Mouse (Mus musculus) intestine, embryonic 16.5 days (tissue): ENCODE data around the gene Pus10. TPM values are rescaled to one million over a fixed set of nuclear protein-coding genes. Genes with fewer than 3 reads are reported as not detected.

Experiments used
- ATAC-seq: fragments of 200-750 bp; cut with Nextera tagmentation; 2 replicates; pipeline ENCODE4 v1.8.0; 2017; ENCODE audit warnings: moderate TSS enrichment, moderate library complexity
- H3K27ac ChIP-seq: fragments of 300-500 bp; sonication (generic); 2 replicates; pipeline ENCODE4 v1.5.1; 2014; ENCODE audit warnings: mild to moderate bottlenecking, low read length
- H3K27me3 ChIP-seq: fragments of 300-500 bp; sonication (generic); replicated peaks from 2 replicates; pipeline ENCODE4 v1.6.1; 2014; ENCODE audit warnings: low read length, control low read depth, mixed read lengths; ENCODE audit not compliant: control insufficient read depth, insufficient read depth
- H3K36me3 ChIP-seq: fragments of 300-500 bp; sonication (generic); 2 replicates; pipeline ENCODE4 v1.6.1; 2014; ENCODE audit warnings: low read length, control low read depth; ENCODE audit not compliant: control insufficient read depth, insufficient read depth
- H3K4me1 ChIP-seq: fragments of 300-500 bp; sonication (generic); 2 replicates; pipeline ENCODE4 v1.6.1; 2014; ENCODE audit warnings: low read length, control low read depth, mixed read lengths; ENCODE audit not compliant: control insufficient read depth, insufficient read depth
- H3K4me2 ChIP-seq: fragments of 300-500 bp; sonication (generic); 2 replicates; pipeline ENCODE4 v1.6.1; 2014; ENCODE audit warnings: low read depth, low read length, control low read depth
- H3K4me3 ChIP-seq: fragments of 300-500 bp; sonication (generic); 2 replicates; pipeline ENCODE4 v1.5.1; 2014; ENCODE audit warnings: mild to moderate bottlenecking, low read length
- H3K9ac ChIP-seq: fragments of 300-500 bp; sonication (generic); 2 replicates; pipeline ENCODE4 v1.6.1; 2014; ENCODE audit warnings: low read depth, low read length
- H3K9me3 ChIP-seq: fragments of 300-500 bp; sonication (generic); 2 replicates; pipeline ENCODE4 v1.6.1; 2016; ENCODE audit warnings: low read length, control low read depth; ENCODE audit not compliant: control insufficient read depth
- WGBS: fragments of 180-500 bp; shearing (Covaris S2); extraction: QIAGEN DNeasy Blood & Tissue Kit; methylation state at CpG from one replicate; pipeline ENCODE4 v1.1.7; 2014; 5-methylcytosine and 5-hydroxymethylcytosine counted together
- polyA plus RNA-seq: library from polyadenylated mRNA; unstranded; fragments of >200 nt; fragmentation: Nextera tagmentation; extraction: Ambion mirVana; gene quantifications from 2 replicates; pipeline ENCODE4 v1.2.1, GENCODE M21; 2015

Gene Pus10
- 20.5 and 20.9 TPM in 2 replicates for polyA plus RNA-seq

DNA sequence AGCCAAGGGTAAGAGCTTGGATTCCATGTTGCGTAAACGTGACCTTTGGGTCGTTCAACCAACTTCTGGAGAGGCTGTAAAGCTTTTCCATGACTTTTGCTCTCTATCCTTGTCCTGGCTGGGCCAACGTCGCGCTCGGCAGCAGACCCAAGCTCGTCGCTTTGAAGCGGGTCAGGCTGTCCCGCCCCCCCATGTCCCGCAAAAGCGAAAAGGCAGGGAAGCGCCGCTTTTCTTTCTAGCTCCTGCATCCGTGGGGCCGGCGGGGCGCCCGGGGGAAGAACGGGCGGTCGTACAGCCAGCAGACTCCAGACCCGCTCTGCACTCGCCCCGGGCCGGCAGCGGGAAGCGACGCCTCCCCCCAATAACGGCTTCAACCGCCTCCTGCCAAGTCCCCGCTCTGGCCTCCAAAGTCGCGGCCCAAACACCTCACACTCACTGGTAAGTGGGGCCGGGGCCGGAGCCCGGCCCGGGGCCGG lies at the start of gene Pus10:
Gene Pus10 (plus strand): TSS at position 364 of the 476 bp plus-strand sequence.
- WGBS: under 1% methylated on average over 33 of the region's 40 CpGs
- peak; percentile 73 for ATAC-seq
- H3K4me1 ChIP-seq: peaks cover 5% of the 10 kb centered on the region; the same call in 1 of the 2 replicates
- peak within 1 kb of the TSS; percentile 99 for H3K27ac ChIP-seq
- H3K27me3 ChIP-seq: no peaks in the 10 kb centered on the region
- H3K9me3 ChIP-seq: no peaks in the 10 kb centered on the region
- peak within 1 kb of the TSS; percentile 79 for H3K4me3 ChIP-seq
- H3K9ac ChIP-seq: peak within 1 kb of the TSS; percentile 90
- H3K4me2 ChIP-seq: peak within 1 kb of the TSS; percentile 58
- no peaks in the 10 kb centered on the region for H3K36me3 ChIP-seq

DNA sequence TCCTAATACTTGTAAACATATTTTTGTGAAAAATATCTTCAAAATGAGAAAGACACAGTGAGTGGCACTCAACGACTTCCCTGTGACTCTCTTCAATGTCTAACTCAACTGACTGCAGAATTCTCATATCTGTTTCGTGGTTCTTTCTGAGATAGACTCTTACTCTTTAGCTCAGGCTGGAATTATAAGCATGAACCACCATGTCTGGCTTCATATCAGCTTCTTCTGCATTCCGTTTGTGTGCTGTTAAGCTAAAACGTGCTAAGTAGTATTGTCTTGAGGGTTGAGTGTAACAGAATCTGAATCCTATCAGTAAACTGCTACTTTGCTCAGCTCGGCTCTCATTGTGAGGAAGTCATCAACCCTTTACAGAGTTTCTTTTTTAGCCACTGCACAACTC lies 46.5 kb upstream of the Pus10 start:
- Histone ChIP-seq H3K27ac (no peak overlapping the region), H3K36me3 (no peaks in the 10 kb centered on the region), H3K4me2 (no peak overlapping the region), H3K27me3 (no peaks in the 10 kb centered on the region), H3K4me1 (no peaks in the 10 kb centered on the region), H3K4me3 (no peak overlapping the region), H3K9me3 (no peaks in the 10 kb centered on the region), H3K9ac (no peak overlapping the region)
- ATAC-seq: no peak
- WGBS: 78% methylated on average over 5 of the region's 5 CpGs

DNA sequence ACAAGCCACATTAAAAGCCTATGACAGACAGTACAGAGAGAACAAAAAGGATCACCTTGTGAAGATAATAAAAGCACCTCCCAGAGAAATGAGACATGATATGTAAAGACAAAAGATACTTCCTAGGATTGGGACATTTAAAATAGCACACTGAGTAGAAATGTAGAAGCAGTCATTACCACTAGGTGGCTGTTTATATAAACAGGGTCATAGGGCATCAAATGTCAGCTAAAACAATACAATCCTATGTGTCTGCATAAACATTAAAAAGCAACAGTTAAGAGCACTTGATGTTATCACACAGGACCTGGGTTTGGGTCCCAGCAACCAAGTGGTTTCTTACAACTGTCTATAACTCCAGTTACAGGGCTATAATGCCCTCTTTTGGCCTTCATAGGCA lies 34.8 kb upstream of the Pus10 start:
- Histone ChIP-seq H3K27me3 (no peaks in the 10 kb centered on the region), H3K27ac (no peak overlapping the region), H3K4me1 (peaks cover 3% of the 10 kb centered on the region; the same call in 1 of the 2 replicates), H3K4me3 (no peak overlapping the region), H3K36me3 (no peaks in the 10 kb centered on the region), H3K9ac (no peak overlapping the region), H3K4me2 (no peak overlapping the region), H3K9me3 (no peaks in the 10 kb centered on the region)
- no peak for ATAC-seq

DNA sequence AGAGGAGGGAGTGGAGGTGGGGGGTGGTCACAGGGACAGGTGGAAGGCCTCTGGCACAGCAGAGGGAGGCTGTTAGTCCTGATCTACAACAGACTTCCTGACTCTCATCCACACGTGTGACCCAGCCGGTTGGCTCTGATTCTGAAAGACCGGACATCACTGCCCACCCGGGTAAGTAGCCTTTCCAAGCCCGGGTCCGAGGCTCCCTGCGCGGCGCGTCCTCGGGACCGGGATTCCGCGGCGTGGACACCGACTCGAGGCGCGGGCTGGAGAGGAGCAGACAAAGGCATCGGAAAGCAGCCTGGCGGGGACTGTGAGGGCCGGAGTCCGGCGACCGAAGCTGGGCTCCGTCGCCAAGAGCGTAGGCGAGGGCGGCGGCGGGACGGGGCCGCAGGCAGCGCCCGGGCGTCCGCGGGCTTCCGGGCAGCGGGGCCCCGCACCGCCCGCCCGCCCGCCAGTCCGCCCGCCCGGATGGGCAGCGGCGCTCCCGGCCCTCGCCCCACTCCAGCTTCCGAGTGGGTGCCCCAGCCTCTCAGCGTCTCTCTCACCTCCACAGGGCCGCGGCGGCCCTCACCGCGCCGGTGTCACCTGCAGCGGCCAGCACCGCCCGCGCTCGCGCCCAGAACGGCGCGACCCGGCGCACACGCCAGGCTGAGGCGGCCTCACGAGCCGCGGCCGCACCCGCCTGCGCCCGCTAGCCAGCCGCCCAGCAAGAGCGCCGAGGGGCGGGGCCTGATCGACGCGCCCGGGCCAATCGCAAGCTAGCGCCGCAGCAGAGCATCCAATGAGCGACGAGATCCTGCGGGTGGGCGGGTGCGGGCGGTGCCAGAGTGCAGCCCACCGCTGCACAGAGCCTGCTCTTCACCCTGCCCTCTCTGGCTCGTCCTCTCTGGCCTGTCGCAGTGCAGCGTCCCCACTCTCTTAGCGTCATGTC lies 32.3 kb upstream of the Pus10 start, which contains the start of gene 0610010F05Rik:
Gene 0610010F05Rik (minus strand): TSS at position 695 of the 934 bp plus-strand sequence.
- H3K4me2 ChIP-seq: peak within 1 kb of the TSS; percentile 83
- peak within 1 kb of the TSS; percentile 77 for H3K27ac ChIP-seq
- no peaks in the 10 kb centered on the region for H3K36me3 ChIP-seq
- no peaks in the 10 kb centered on the region for H3K27me3 ChIP-seq
- H3K9ac ChIP-seq: peak within 1 kb of the TSS; percentile 92
- WGBS: under 1% methylated on average over 84 of the region's 103 CpGs
- H3K9me3 ChIP-seq: no peaks in the 10 kb centered on the region
- peak within 1 kb of the TSS; percentile 90 for H3K4me3 ChIP-seq
- peaks cover 3% of the 10 kb centered on the region; the same call in 1 of the 2 replicates for H3K4me1 ChIP-seq
- ATAC-seq: peak; percentile 100

DNA sequence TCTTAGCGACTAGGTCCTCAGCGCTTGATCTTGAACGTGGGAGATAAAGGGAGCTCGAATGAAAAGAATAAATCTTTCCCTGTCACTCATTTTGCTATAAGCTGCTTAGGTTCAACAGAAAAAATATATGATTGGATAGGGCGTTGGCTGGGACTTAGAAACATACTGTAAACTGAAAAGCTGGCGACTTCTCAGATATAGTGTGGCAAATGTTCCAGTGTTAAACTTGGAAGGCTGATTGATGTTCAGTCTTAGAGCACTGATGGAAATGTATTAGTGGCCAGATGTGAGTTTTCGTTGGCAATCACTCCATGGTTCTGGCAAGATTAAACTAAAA lies 31.6 kb upstream of the Pus10 start:
- H3K9ac ChIP-seq: peak overlapping the region; percentile 40
- peaks cover 3% of the 10 kb centered on the region; the same call in 1 of the 2 replicates for H3K4me1 ChIP-seq
- peak overlapping the region; percentile 90 for H3K4me3 ChIP-seq
- peak overlapping the region; percentile 72 for H3K4me2 ChIP-seq
- no peaks in the 10 kb centered on the region for H3K9me3 ChIP-seq
- ATAC-seq: peak; percentile 45
- no peaks in the 10 kb centered on the region for H3K36me3 ChIP-seq
- peak overlapping the region; percentile 51; the same call in 1 of the 2 replicates for H3K27ac ChIP-seq
- 7% methylated on average over 7 of the region's 7 CpGs for WGBS
- H3K27me3 ChIP-seq: no peaks in the 10 kb centered on the region

DNA sequence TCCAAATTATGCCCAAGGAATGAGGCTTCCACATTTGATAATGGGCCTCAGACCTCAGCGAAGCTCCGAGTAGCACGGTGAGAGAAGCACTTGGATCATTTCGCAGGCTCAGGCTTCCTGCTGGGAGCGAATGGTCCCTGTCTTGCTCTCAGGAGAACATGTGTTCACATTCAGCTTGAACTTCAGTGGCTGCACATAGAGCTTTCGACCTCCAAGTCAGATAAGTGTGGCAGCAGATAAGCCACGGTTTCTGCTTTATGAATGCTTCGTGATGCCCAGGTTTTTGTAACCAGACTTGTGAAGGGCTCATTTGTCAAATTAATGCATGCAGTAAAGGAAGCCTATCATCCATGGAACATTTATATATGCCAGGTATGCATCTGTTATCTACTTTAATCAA lies 30.9 kb upstream of the Pus10 start:
- Histone ChIP-seq H3K4me1 (peaks cover 3% of the 10 kb centered on the region; the same call in 1 of the 2 replicates), H3K27ac (no peak overlapping the region), H3K36me3 (no peaks in the 10 kb centered on the region), H3K4me2 (no peak overlapping the region), H3K27me3 (no peaks in the 10 kb centered on the region), H3K9ac (no peak overlapping the region), H3K9me3 (no peaks in the 10 kb centered on the region), H3K4me3 (no peak overlapping the region)
- WGBS: 62% methylated on average over 8 of the region's 8 CpGs
- no peak for ATAC-seq

DNA sequence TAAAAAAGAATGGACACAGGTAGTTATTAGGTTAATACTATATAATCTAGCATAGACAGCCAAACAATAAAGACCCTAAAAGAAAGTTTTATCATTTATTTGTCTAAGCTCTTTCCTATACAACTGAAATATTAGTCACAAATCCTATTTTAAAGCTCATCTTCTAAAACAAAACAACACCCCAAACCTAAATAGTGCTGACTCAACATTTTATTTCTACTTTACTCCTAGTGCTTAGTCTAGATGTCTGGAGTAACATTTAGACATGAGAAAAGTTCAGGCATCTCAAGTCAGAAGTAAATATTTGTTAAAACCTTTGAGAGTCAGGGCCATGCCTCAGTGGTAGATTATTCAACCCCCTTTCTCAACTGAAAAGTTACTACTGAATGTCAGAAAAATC lies 18.0 kb upstream of the Pus10 start:
- H3K36me3 ChIP-seq: no peaks in the 10 kb centered on the region
- H3K27me3 ChIP-seq: no peaks in the 10 kb centered on the region
- no peak overlapping the region for H3K9ac ChIP-seq
- H3K27ac ChIP-seq: no peak overlapping the region
- no peak overlapping the region for H3K4me2 ChIP-seq
- H3K4me3 ChIP-seq: no peak overlapping the region
- H3K4me1 ChIP-seq: no peaks in the 10 kb centered on the region
- ATAC-seq: no peak
- H3K9me3 ChIP-seq: no peaks in the 10 kb centered on the region

DNA sequence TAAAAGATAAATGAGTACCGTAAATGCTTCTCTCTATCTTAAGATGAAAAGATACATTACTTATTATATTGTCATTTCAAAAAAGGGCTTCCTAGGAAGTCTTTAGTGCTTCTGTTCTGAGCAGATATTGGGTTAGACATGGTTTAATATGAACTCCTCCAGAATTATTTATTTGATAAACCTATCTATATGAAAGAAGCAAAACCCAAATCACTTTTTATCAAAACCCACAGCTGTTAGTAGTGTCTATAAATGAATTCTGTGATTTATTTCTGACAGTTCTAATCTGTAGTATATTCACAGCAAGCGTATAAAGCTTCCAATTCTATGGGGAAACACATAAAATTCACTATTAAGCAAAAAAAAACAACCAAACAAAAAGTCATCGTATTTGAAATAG lies 17.6 kb upstream of the Pus10 start:
- H3K36me3 ChIP-seq: no peaks in the 10 kb centered on the region

DNA sequence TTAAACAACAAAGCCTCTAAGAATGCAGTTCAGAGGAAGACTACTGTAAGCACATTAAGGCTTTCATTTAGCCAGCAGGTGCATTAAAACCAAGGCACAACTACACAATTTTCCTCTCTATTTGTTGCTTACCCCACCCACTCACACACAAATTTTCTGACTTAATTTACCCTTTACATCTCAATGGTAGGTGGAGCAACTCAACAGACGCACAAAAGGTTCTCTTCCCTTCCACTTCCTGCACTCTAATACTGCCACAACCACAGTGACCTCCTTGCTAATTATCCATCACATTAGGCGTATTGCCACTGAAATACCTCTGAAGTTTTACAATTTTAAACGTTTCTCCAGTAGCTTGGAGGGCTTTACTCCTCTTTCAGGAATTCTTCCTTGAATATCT lies 11.8 kb upstream of the Pus10 start:
- H3K27ac ChIP-seq: no peak overlapping the region
- H3K4me1 ChIP-seq: no peaks in the 10 kb centered on the region
- H3K27me3 ChIP-seq: no peaks in the 10 kb centered on the region
- ATAC-seq: no peak
- no peak overlapping the region for H3K4me3 ChIP-seq
- H3K9me3 ChIP-seq: no peaks in the 10 kb centered on the region
- H3K36me3 ChIP-seq: no peaks in the 10 kb centered on the region
- no peak overlapping the region for H3K9ac ChIP-seq
- H3K4me2 ChIP-seq: no peak overlapping the region
- 79% methylated on average over 3 of the region's 3 CpGs for WGBS

More for the DNA sequence above, 17.6 kb upstream of the Pus10 start:
- WGBS: 89% methylated on average over 3 of the region's 3 CpGs
- H3K4me1 ChIP-seq: no peaks in the 10 kb centered on the region
- no peaks in the 10 kb centered on the region for H3K27me3 ChIP-seq
- no peak overlapping the region for H3K4me2 ChIP-seq
- ATAC-seq: no peak
- no peaks in the 10 kb centered on the region for H3K9me3 ChIP-seq
- no peak overlapping the region for H3K4me3 ChIP-seq
- H3K9ac ChIP-seq: no peak overlapping the region
- no peak overlapping the region for H3K27ac ChIP-seq
